Mouse (Mus musculus) ovary, postnatal 14 days (tissue): ENCODE data around the gene Pkd1l3.
A peak's percentile ranks its signal among the peaks of the same experiment; 100 is the strongest.

Experiments used
- DNase-seq: peaks from one replicate; pipeline ENCODE4 v3.0.0; 2022; ENCODE audit warnings: low spot score

Gene Pkd1l3

GRCm38 (mm10) chr8:109614243-109615210, at the start of gene Pkd1l3:
Gene Pkd1l3 (plus strand): TSS chr8:109614517.
- DNase-seq: no peak

GRCm38 (mm10) chr8:109564766-109565165, 49.6 kb upstream of the Pkd1l3 start:
- no peak for DNase-seq

DNA sequence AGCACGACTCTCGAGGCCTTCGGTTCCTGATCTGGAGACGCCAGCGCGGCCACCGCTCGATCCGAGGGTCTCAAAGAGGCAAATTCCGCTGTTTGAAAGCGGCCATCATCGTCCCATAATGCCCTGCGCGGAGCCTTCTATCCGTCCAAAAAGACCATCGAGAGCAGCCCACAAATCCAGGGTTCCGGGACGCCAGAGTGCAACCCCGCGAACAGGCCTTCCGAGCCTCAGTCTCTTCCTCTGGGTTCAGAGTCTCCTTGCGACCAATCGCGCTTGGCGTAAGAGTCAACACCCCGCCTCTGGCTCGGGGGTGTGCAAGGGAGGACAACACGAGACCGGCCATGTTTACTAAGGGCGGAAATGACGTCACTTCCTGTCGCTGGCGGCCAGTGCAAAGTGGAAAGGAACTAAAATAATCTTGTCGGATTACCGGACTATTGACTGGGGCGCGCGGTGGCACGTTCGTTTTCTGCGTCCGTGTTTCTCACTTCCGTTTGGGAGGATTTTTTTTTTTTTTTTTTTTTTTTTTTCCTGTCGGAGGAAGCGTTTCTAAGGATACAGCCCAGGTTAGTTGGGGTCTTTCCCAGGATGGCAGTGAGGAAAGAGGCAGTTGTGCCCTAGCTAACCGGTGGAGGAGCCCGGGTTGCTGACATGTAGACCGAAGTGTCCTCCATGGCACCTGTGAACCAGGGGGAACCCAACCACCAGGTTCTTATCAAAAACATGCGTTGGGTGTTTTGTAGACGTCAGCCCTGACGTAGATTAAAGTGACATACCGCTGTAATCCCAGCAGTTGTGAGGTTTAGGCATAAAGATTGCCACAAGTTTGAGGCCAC, 48.6 kb upstream of the Pkd1l3 start, which contains the start of the genes Dhx38 and Txnl4b:
Gene Dhx38, minus strand, starts transcription at position 364 of the 836 bp plus-strand sequence.
Gene Txnl4b, plus strand, starts transcription at position 395 of the 836 bp plus-strand sequence.
- DNase-seq: peak; percentile 99

DNA sequence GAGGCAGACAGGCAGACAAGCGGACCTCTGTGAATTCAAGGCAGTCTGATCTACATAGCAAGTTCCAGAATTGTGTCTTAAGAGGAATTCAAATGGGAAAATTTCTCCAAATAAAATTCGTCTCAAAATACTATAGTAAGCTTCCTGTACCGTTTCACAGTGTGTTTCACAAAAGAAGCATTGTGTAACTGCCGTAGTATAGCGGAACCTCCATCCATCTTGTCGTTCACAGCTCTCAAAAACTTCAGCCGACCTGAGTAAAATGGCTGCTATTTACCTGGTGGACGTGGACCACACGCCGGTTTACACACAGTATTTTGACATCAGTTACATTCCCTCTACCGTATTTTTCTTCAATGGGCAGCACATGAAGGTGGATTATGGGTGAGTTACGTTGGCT, 43.2 kb upstream of the Pkd1l3 start:
- no peak for DNase-seq

DNA sequence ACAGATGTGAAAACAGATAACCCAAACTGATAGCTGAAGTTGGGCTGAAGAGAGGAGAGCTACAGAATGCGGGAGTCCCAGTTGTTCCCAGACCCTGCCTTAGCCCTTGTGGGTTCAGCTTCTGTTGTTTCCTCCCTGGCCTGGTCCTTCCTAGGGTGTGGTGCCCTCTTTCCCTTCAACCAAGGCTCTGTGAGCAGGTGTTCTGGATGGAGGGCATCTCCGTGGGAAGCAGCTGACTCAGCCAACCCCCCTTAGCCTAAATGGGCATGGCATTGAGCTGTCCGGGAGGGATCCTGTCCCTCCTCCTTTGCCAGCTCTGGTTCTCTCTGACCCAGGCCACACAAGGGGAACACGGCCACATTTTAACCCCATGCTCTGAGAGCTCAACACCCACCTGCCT, 38.0 kb upstream of the Pkd1l3 start:
- DNase-seq: no peak

GRCm38 (mm10) chr8:109578900-109579301, 35.4 kb upstream of the Pkd1l3 start, which contains the start of gene Hp:
Gene Hp (minus strand): TSS chr8:109579172.
- DNase-seq: no peak

- no peak for DNase-seq
Measured at GRCm38 (mm10) chr8:109584293-109584692, 30.0 kb upstream of the Pkd1l3 start.

- no peak for DNase-seq
Measured at GRCm38 (mm10) chr8:109584830-109585229, 29.5 kb upstream of the Pkd1l3 start.

GRCm38 (mm10) chr8:109585652-109586051, 28.7 kb upstream of the Pkd1l3 start:
- DNase-seq: no peak

DNA sequence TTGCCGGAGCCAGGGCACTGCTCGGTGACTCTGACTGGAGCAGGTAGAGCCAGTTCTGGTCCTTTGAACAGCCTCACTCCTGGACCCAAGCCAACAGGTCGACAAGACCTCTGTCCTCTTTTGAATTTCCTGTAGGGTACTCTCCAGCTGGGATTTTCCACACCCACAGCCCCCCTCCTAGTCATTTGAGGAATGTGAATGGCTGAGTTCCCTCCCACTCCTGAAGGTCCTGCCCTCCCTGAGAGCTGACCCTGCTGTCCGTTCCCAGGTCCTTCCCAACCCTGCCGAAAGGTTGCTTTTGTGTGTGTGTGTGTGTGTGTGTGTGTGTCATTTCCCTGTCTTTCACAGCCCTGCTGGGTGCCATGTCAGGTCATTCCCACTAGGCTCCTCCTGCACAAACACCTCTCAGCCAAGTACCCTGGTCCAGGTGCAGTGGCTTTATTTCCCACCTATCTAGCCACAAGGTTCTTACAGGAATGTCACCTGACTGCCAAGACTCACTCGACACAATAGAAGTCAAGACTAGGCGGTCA, 27.3 kb upstream of the Pkd1l3 start:
- peak; percentile 44 for DNase-seq

DNA sequence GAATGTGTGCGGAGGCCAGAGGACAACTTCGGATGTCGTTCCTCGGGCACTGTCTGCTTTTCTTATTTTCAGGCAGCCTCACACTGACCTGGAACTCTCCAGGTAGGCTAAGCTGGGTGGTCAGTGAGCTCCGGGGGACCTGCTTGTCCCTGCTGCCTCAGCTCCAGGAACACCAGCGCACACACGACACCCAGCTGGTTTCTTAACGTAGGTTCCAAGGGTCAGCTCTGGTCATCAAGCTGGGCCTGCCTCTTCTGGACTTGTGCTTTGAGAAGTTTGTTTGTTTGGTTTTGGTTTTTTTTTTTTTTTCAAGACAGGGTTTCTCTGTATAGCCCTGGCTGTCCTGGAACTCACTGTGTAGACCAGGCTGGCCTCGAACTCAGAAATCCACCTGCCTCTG, 23.4 kb upstream of the Pkd1l3 start:
- no peak for DNase-seq

DNA sequence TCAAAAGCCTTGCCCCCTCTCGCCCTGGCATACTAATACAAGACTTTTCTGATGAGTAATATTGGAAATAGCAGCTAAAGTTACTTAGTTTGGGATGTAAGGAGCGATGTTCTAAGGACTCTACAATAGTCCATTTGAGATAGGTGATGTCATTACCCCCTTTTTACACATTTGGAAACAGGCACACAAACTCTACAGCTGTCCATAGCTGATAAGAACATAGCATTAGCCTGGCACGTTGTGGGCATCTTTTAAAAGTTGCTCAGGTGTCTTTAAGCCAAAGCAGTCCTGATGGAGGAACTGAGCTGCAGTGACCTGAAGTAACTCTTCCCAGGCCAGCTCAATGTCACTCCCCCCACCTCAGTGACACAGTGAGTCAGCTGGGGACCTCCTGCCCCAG, 22.9 kb upstream of the Pkd1l3 start:
- no peak for DNase-seq

- DNase-seq: no peak
Measured at GRCm38 (mm10) chr8:109592164-109592563, 22.2 kb upstream of the Pkd1l3 start.

GRCm38 (mm10) chr8:109593117-109593788, 21.1 kb upstream of the Pkd1l3 start:
- DNase-seq: no peak

- DNase-seq: peak; percentile 34
Measured at GRCm38 (mm10) chr8:109595854-109596253, 18.5 kb upstream of the Pkd1l3 start.

- DNase-seq: no peak
Measured at GRCm38 (mm10) chr8:109606725-109607124, 7.6 kb upstream of the Pkd1l3 start.

DNA sequence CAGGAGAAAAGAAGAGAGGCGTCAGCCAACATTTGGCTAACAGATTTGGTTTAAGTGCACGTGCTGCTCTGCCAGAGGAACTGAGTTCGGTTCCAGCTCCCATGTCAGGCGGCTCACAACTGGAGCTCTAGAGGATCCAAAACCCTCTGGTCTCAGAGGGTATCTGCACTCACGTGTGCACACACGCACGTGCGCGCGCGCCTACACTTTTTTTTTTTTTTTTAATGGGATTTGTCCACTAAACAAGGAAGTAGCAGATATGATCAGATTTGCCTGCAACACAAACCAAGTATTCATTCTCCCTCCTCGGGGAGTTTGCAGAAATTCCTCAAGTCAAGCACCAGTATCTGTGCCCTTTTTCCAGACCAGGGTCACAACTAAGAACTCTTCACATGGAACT, 6.7 kb upstream of the Pkd1l3 start:
- no peak for DNase-seq

DNA sequence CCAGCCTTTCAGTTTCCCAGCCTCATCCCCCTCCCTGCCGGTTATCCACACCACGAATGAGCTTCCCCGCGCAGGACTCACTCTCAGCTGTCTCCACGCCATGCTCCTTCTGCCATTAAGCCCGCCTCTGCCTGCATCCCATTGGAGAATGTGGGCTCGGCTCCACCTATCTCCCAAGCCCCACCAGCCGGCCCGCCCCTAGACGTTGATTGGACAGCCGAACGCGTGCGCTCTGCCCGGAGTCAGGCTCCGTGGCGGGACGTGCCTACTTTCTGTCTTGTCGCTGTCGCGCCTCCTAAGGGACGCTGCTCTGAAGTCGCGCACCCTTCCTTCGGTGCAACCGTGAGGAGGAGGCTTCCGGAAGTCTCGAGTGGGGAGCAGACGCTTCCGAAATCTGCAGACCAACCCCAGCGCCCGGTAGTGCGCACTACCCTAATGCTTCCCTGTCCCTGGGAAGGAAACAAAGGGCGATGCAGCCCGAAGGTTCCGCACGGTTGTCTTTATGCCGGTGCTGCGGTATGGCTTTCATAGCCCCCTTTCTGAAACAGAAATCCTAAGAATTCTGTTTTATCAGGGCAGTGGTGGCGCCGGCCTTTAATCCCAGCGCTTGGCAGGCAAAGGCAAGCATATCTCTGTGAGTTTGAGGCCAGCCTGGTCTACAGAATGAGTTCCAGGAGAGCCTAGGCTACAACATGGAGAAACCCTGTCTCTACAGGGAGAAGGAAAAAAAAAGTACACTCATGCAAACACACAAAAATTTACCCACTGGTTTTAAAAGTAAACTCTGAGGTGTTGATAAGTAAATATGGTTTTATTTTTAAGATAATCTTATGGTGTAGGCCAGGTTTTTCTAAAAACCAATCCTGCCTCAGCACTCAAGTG, 5.8 kb upstream of the Pkd1l3 start, which contains the start of gene Dhodh:
Gene Dhodh, minus strand, starts transcription at position 403 of the 882 bp plus-strand sequence.
- DNase-seq: peak; percentile 89

DNA sequence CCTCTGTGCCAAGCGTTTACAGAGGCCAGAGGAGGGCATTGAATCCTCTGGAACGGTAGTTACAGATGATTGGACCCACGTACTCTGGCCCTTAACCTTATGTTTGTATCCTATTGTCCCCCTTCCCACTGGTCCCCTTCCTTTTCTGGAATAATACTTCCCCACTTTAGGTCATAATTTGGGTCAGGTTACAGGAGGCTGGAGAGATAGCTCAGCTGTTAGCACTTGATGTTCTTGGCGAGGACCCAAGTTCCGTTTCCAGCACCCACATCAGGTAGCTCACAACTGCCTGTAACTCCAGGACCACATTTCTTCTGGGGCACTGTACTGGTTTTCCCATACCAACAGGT, 5.2 kb upstream of the Pkd1l3 start:
- DNase-seq: no peak

- no peak for DNase-seq
Measured at GRCm38 (mm10) chr8:109615569-109615968, 1.3 kb downstream of the Pkd1l3 start.

- no peak for DNase-seq
Measured at GRCm38 (mm10) chr8:109628638-109629037, 14.3 kb downstream of the Pkd1l3 start.
